Comparison of ENCODE assay signal across 23 mouse cellular contexts in the genomic region with DNA sequence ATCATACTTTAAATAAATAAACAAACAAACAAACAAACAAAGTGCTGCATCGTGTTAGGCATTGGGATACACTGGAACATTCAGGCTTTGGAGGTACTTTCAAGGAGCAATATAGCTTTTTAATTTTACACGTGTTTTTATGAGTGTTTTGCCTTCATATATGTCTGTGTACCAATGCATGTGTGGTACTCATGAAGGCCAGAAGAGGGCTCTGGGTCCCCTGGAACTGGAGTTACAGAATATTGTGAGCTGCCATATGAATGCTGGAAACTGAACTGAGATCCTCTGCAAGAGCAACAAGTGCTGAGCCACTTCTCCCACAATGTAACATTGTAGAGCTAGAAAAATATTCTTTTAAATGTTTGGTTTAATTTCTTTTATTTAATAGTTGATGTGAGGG. TPM values are rescaled to one million over a fixed set of nuclear protein-coding genes. Genes with fewer than 3 reads are reported as not detected.
DNase-seq lines count a peak whose midpoint lies in the region; ATAC-seq and TF ChIP-seq lines count a peak whose summit lies in the region.
"Had no signal": no experiment of that assay in that cellular context is flagged by ENCODE, and none has a peak within 500 bp of the region (broad histone marks: within the 10 kb centered on the region; RNA-seq: fewer than 3 reads in every experiment).

No protein-coding gene starts in this region.

- H3K27ac ChIP-seq in intestine, postnatal 0 days (ENCODE audit: low read depth, low read length): no peak overlapping the region
- H3K27ac ChIP-seq in intestine, embryonic 15.5 days: no peak overlapping the region
- H3K27ac ChIP-seq in forebrain, postnatal 0 days (ENCODE audit: low read depth, low read length): no peak overlapping the region

- peak; percentile 16; the same call in 1 of the 2 replicates for TF ChIP-seq CTCF in intestine, postnatal 0 days (IDR thresholded peaks at IDR 0.05; ENCODE audit: low read depth)
- TF ChIP-seq CTCF in forebrain, postnatal 0 days (IDR thresholded peaks at IDR 0.05; ENCODE audit: low read depth): no peak

- no peak overlapping the region for H3K9ac ChIP-seq in intestine, postnatal 0 days (ENCODE audit: low read depth, low read length)
- no peak overlapping the region for H3K9ac ChIP-seq in intestine, embryonic 15.5 days
- H3K9ac ChIP-seq in forebrain, postnatal 0 days: no peak overlapping the region
- H3K9ac ChIP-seq: heart, embryonic 12.5 days had no signal

- 94% methylated on average over 2 of the region's 2 CpGs for WGBS in intestine, postnatal 0 days
- WGBS in intestine, embryonic 15.5 days: 91% methylated on average over 2 of the region's 2 CpGs
- 91% methylated on average over 2 of the region's 2 CpGs for WGBS in forebrain, postnatal 0 days

- no peak for ATAC-seq in intestine, postnatal 0 days
- no peak for ATAC-seq in intestine, embryonic 15.5 days
- no peak for ATAC-seq in forebrain, postnatal 0 days
- ATAC-seq: activated CD4-positive, CD25-positive, alpha-beta regulatory T cell, adult 4 months; forebrain, embryonic 14.5 days; hindbrain, embryonic 16.5 days had no signal

- H3K36me3 ChIP-seq in intestine, postnatal 0 days (ENCODE audit: control insufficient read depth, insufficient read depth): peaks cover 71% of the 10 kb centered on the region
- H3K36me3 ChIP-seq in intestine, embryonic 15.5 days: peaks cover 31% of the 10 kb centered on the region
- peaks cover 73% of the 10 kb centered on the region for H3K36me3 ChIP-seq in forebrain, postnatal 0 days (ENCODE audit: insufficient read depth)

- no peaks in the 10 kb centered on the region for H3K27me3 ChIP-seq in intestine, postnatal 0 days (replicated peaks; ENCODE audit: control insufficient read depth, insufficient read depth, low read length)
- H3K27me3 ChIP-seq in intestine, embryonic 15.5 days (replicated peaks): no peaks in the 10 kb centered on the region
- no peaks in the 10 kb centered on the region for H3K27me3 ChIP-seq in forebrain, postnatal 0 days (ENCODE audit: insufficient read depth, low read length)
- H3K27me3 ChIP-seq: heart, embryonic 12.5 days; megakaryocyte, embryonic 14.5 days had no signal

- H3K4me2 ChIP-seq in intestine, postnatal 0 days (replicated peaks; ENCODE audit: low read depth): no peak overlapping the region
- H3K4me2 ChIP-seq in intestine, embryonic 15.5 days (replicated peaks): no peak overlapping the region
- no peak overlapping the region for H3K4me2 ChIP-seq in forebrain, postnatal 0 days (ENCODE audit: low read depth)
- H3K4me2 ChIP-seq: heart, embryonic 12.5 days had no signal

- H3K4me3 ChIP-seq in intestine, postnatal 0 days (ENCODE audit: low read depth, low read length): no peak overlapping the region
- H3K4me3 ChIP-seq in intestine, embryonic 15.5 days (replicated peaks): no peak overlapping the region
- H3K4me3 ChIP-seq in forebrain, postnatal 0 days (ENCODE audit: low read depth, low read length): no peak overlapping the region
- H3K4me3 ChIP-seq: erythroblast, embryonic 14.5 days; heart, embryonic 12.5 days; megakaryocyte, embryonic 14.5 days had no signal

- no peaks in the 10 kb centered on the region for H3K4me1 ChIP-seq in intestine, postnatal 0 days (replicated peaks; ENCODE audit: control insufficient read depth, insufficient read depth, low read length)
- no peaks in the 10 kb centered on the region for H3K4me1 ChIP-seq in intestine, embryonic 15.5 days (replicated peaks)
- H3K4me1 ChIP-seq in forebrain, postnatal 0 days (ENCODE audit: insufficient read depth): no peaks in the 10 kb centered on the region
- H3K4me1 ChIP-seq: heart, embryonic 12.5 days; megakaryocyte, embryonic 14.5 days had no signal

- peak; percentile 30 for DNase-seq in 3T3-L1 (ENCODE audit: low read depth, low spot score)
- peak; percentile 19 for DNase-seq in A20 (ENCODE audit: low read depth, low spot score)
- DNase-seq in naive thymus-derived CD4-positive, alpha-beta T cell, adult 2 months (ENCODE audit: low read depth): peak; percentile 26
- DNase-seq in forebrain, postnatal 0 days: no peak
- no peak for DNase-seq in layer of hippocampus, postnatal 14 days (ENCODE audit: low spot score in 2 of 2)
- DNase-seq: adrenal gland, postnatal 14 days; cerebellum, adult 9-10 months; heart, postnatal 36 days; lung, adult 2 months; right cerebral cortex, postnatal 4 days had no signal

- H3K9me3 ChIP-seq in intestine, postnatal 0 days (ENCODE audit: control insufficient read depth): no peaks in the 10 kb centered on the region
- H3K9me3 ChIP-seq in intestine, embryonic 15.5 days: no peaks in the 10 kb centered on the region
- H3K9me3 ChIP-seq in forebrain, postnatal 0 days (ENCODE audit: low read length): no peaks in the 10 kb centered on the region
- H3K9me3 ChIP-seq: heart, embryonic 12.5 days; megakaryocyte, embryonic 14.5 days had no signal

RNA-seq across cellular contexts. Expression of a gene that starts 7.6 kb away (rescaled TPM):
- polyA plus RNA-seq in intestine, postnatal 0 days (2015; fragmentation: Nextera tagmentation; extraction: Ambion mirVana): 7.3 and 8.1 TPM in 2 replicates
- polyA plus RNA-seq in intestine, embryonic 15.5 days (2015; fragmentation: Nextera tagmentation; extraction: Ambion mirVana): 18.1 TPM in 2 replicates
- 25.2 and 29.6 TPM in 2 replicates for total RNA-seq in forebrain, postnatal 0 days (2014; rRNA removed)
- polyA plus RNA-seq in forebrain, postnatal 0 days (2015; fragmentation: Nextera tagmentation; extraction: Ambion mirVana): 10.6 and 19.7 TPM in 2 replicates
- 10 to 100 TPM; 17.5 to 17.7 TPM for total RNA-seq in layer of hippocampus, postnatal 14 days (2021)

RNA-seq across cellular contexts. Expression of a gene that starts 8.4 kb away (rescaled TPM):
- 13.6 and 15.5 TPM in 2 replicates for polyA plus RNA-seq in intestine, postnatal 0 days (2015; fragmentation: Nextera tagmentation; extraction: Ambion mirVana)
- 25.5 and 27.8 TPM in 2 replicates for polyA plus RNA-seq in intestine, embryonic 15.5 days (2015; fragmentation: Nextera tagmentation; extraction: Ambion mirVana)
- total RNA-seq in forebrain, postnatal 0 days (2014; rRNA removed): 29.3 and 36.9 TPM in 2 replicates
- 16.6 and 25.6 TPM in 2 replicates for polyA plus RNA-seq in forebrain, postnatal 0 days (2015; fragmentation: Nextera tagmentation; extraction: Ambion mirVana)
- 10 to 100 TPM; 51.5 to 53.4 TPM for total RNA-seq in layer of hippocampus, postnatal 14 days (2021)

RNA-seq across cellular contexts. Expression of a gene that starts 40.7 kb away (rescaled TPM):
- polyA plus RNA-seq in intestine, postnatal 0 days (2015; fragmentation: Nextera tagmentation; extraction: Ambion mirVana): 12.8 and 14.1 TPM in 2 replicates
- 47.9 and 54.5 TPM in 2 replicates for polyA plus RNA-seq in intestine, embryonic 15.5 days (2015; fragmentation: Nextera tagmentation; extraction: Ambion mirVana)
- total RNA-seq in forebrain, postnatal 0 days (2014; rRNA removed): 36.6 and 40.4 TPM in 2 replicates
- polyA plus RNA-seq in forebrain, postnatal 0 days (2015; fragmentation: Nextera tagmentation; extraction: Ambion mirVana): 65.9 and 68.4 TPM in 2 replicates
- 10 to 100 TPM; 29.7 to 30.4 TPM for total RNA-seq in layer of hippocampus, postnatal 14 days (2021)

RNA-seq across cellular contexts. Expression of a gene that starts 49.7 kb away (rescaled TPM):
- polyA plus RNA-seq in intestine, postnatal 0 days (2015; fragmentation: Nextera tagmentation; extraction: Ambion mirVana): not detected in 2 replicates
- not detected in 2 replicates for polyA plus RNA-seq in intestine, embryonic 15.5 days (2015; fragmentation: Nextera tagmentation; extraction: Ambion mirVana)
- total RNA-seq in forebrain, postnatal 0 days (2014; rRNA removed): 0.31 and 1.6 TPM in 2 replicates
- not detected in 2 replicates for polyA plus RNA-seq in forebrain, postnatal 0 days (2015; fragmentation: Nextera tagmentation; extraction: Ambion mirVana)
- total RNA-seq in layer of hippocampus, postnatal 14 days (2021): under 1 TPM; 0.16 to 0.21 TPM
- total RNA-seq: adrenal gland, postnatal 14 days; liver, adult 2 months had no signal
- polyA plus RNA-seq: cortical plate, adult 2 months; erythroblast, embryonic 14.5 days; forebrain, embryonic 14.5 days; gonadal fat pad, adult 2 months; heart, embryonic 12.5 days; large intestine, adult 2 months; liver, adult 2 months; lung, adult 2 months; neural tube, embryonic 14.5 days had no signal

Comparison
In these comparisons a context has a peak if more than half of its experiments do, and no peak if none do; other contexts are left out.
1. DNase-seq: peak in 3T3-L1 (single experiment), A20 (single experiment) and naive thymus-derived CD4-positive, alpha-beta T cell, adult 2 months (single experiment); none in forebrain, postnatal 0 days (single experiment) and layer of hippocampus, postnatal 14 days (0 of 2).